In genomic region chr1:138148844-138149243, GRCm38 (mm10) we compare ENCODE assay signal across 8 mouse cellular contexts. TPM values are rescaled to one million over a fixed set of nuclear protein-coding genes. Genes with fewer than 3 reads are reported as not detected.
DNase-seq lines count a peak whose midpoint lies in the region; ATAC-seq and TF ChIP-seq lines count a peak whose summit lies in the region.
"Had no signal": no experiment of that assay in that cellular context is flagged by ENCODE, and none has a peak within 500 bp of the region (broad histone marks: within the 10 kb centered on the region; RNA-seq: fewer than 3 reads in every experiment).

No protein-coding gene starts in this region.

- no peak overlapping the region for H3K27ac ChIP-seq in kidney, adult 2 months (ENCODE audit: insufficient read depth, low read depth, low read length)
- H3K27ac ChIP-seq: macrophage had no signal

- peak; percentile 53 for ATAC-seq in CD4-positive, CD25-positive, alpha-beta regulatory T cell, adult 4 months
- peak; percentile 55 for ATAC-seq in activated CD4-positive, CD25-positive, alpha-beta regulatory T cell, adult 4 months
- ATAC-seq in monocyte, adult 5-6 weeks (replicated peaks; ENCODE audit: insufficient number of reproducible peaks, low FRiP score, low TSS enrichment, poor library complexity, severe bottlenecking), result peak; percentile 50

- WGBS in kidney, adult 2 months, result 72% methylated on average over 4 of the region's 4 CpGs

- no peak for TF ChIP-seq CTCF in kidney, adult 2 months (conservative IDR thresholded peaks at IDR 0.05; ENCODE audit: insufficient read depth, insufficient read length, low read depth, low read length)

- no peaks in the 10 kb centered on the region for H3K36me3 ChIP-seq in kidney, adult 2 months (ENCODE audit: control insufficient read depth, insufficient read depth, low read length)

- H3K4me1 ChIP-seq in kidney, adult 2 months (ENCODE audit: control insufficient read depth, insufficient read depth, low read length), result no peaks in the 10 kb centered on the region

- DNase-seq in layer of hippocampus, postnatal 10 days (ENCODE audit: low spot score in 2 of 2), result peak; percentile 26 to 56
- DNase-seq in kidney, adult 2 months, result no peak
- DNase-seq in heart, adult 11 months, result no peak
- DNase-seq in urinary bladder, postnatal 25 days (ENCODE audit: low spot score), result no peak

- no peak for TF ChIP-seq POLR2A in kidney, adult 2 months (IDR thresholded peaks at IDR 0.05; ENCODE audit: low read depth, low read length)

- no peak overlapping the region for H3K4me3 ChIP-seq in kidney, adult 2 months (ENCODE audit: insufficient read depth, low read depth, low read length)

- no peaks in the 10 kb centered on the region for H3K27me3 ChIP-seq in kidney, adult 2 months (replicated peaks; ENCODE audit: control insufficient read depth, insufficient read depth, low read length)

RNA-seq across cellular contexts. Expression of gene Ptprc, which starts 26.7 kb away (rescaled TPM):
- 1,000 to 10,000 TPM; 1,419 to 1,542 TPM for polyA plus RNA-seq in CD4-positive, CD25-positive, alpha-beta regulatory T cell, adult 4 months (2017; shearing (Covaris generic))
- 1,000 to 10,000 TPM; 1,133 to 1,303 TPM for polyA plus RNA-seq in activated CD4-positive, CD25-positive, alpha-beta regulatory T cell, adult 4 months (2017; shearing (Covaris generic))
- 1 to 10 TPM; 2.3 to 2.6 TPM for total RNA-seq in layer of hippocampus, postnatal 10 days (2021)
- total RNA-seq in monocyte, adult 5-6 weeks (2017), result 2,690 to 3,839 TPM (median 2,776 TPM) in 3 replicates
- 3.5 and 17.3 TPM in 2 replicates for polyA plus RNA-seq in kidney, adult 2 months (2012; rRNA removed)

Comparison
In these comparisons a context has a peak if more than half of its experiments do, and no peak if none do; other contexts are left out.
1. DNase-seq: peak in layer of hippocampus, postnatal 10 days (2 of 2); none in kidney, adult 2 months (single experiment), heart, adult 11 months (single experiment) and urinary bladder, postnatal 25 days (single experiment).
2. RNA of gene Ptprc, which starts 26.7 kb away (polyA plus RNA-seq): 1,419 to 1,542 TPM in CD4-positive, CD25-positive, alpha-beta regulatory T cell, adult 4 months and 1,133 to 1,303 TPM in activated CD4-positive, CD25-positive, alpha-beta regulatory T cell, adult 4 months; 3.5 to 17.3 TPM in kidney, adult 2 months; every median in the first group is over 10 times any median in the second.
3. Peak in every context shown above with its lines, with median percentiles within 50 percentile points of each other: ATAC-seq.